ENCODE assay signal across 8 mouse cellular contexts in the genomic region with DNA sequence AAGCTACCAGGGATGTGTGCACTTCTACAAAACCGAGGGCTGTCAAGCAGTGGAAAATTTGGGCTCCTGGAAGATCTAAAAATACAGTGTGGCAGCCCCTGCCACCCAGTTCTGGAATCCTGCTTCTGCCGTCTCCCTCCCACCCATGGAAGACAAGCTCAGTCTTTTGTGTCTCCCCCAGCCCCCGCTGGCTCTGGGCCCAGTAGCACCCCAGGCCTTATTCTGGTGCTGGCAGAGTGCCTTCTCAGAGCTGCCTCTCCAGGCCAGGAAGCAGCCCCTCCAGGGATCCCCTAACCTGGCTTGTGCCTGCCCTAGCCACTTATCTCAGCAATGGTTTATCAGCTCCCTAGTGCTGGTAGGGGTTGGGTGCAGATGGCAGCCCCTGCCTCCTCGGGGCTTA. TPM values are rescaled to one million over a fixed set of nuclear protein-coding genes. Genes with fewer than 3 reads are reported as not detected.
A peak's percentile ranks its signal among the peaks of the same experiment; 100 is the strongest.
DNase-seq lines count a peak whose midpoint lies in the region; ATAC-seq and TF ChIP-seq lines count a peak whose summit lies in the region.

No protein-coding gene starts in this region.

- H3K27ac ChIP-seq in heart, embryonic 11.5 days (ENCODE audit: low read depth, low read length) = peak overlapping the region; percentile 62
- H3K27ac ChIP-seq in CH12.LX (ENCODE audit: insufficient read depth, low read depth) = peak overlapping the region; percentile 80
- peak overlapping the region; percentile 88 for H3K27ac ChIP-seq in embryonic fibroblast, embryonic 13.5 days (ENCODE audit: insufficient read depth, low read length)
- 0 out of 2 replicates have a peak overlapping the region, but pooled peaks have one; percentile 38 for H3K27ac ChIP-seq in limb, embryonic 14.5 days (replicated peaks; ENCODE audit: low read depth, low read length)
- H3K27ac ChIP-seq in cerebellum, adult 2 months (ENCODE audit: insufficient read depth, low read length) = no peak overlapping the region

- no peak overlapping the region for H3K4me3 ChIP-seq in heart, embryonic 11.5 days (ENCODE audit: low read depth, low read length)
- H3K4me3 ChIP-seq in CH12.LX (replicated peaks in 1 of 3; ENCODE audit: low read depth in 2 of 3, low read length in 2 of 3, poor library complexity in 1 of 3) = peak overlapping the region in 1 of 3 experiments; percentile 27
- H3K4me3 ChIP-seq in embryonic fibroblast, embryonic 13.5 days (ENCODE audit: insufficient read depth, low read length) = no peak overlapping the region
- no peak overlapping the region for H3K4me3 ChIP-seq in limb, embryonic 14.5 days (replicated peaks; ENCODE audit: low read length)
- no peak overlapping the region for H3K4me3 ChIP-seq in cerebellum, adult 2 months (replicated peaks; ENCODE audit: insufficient read depth, low read depth, low read length)

- no peak for ATAC-seq in heart, embryonic 11.5 days (replicated peaks; ENCODE audit: insufficient number of reproducible peaks, low FRiP score, low TSS enrichment)
- no peak for ATAC-seq in limb, embryonic 14.5 days (ENCODE audit: low FRiP score, low read depth)
- no peak for ATAC-seq in monocyte, adult 5-6 weeks (replicated peaks; ENCODE audit: insufficient number of reproducible peaks, low FRiP score, low TSS enrichment, poor library complexity, severe bottlenecking)

- no peak for TF ChIP-seq EP300 in CH12.LX (IDR thresholded peaks at IDR 0.05; ENCODE audit: low read length)

- H3K27me3 ChIP-seq in heart, embryonic 11.5 days (ENCODE audit: control insufficient read depth, insufficient read depth, low read length) = 0 out of 2 replicates have a peak, but pooled peaks cover 3% of the 10 kb centered on the region
- no peaks in the 10 kb centered on the region for H3K27me3 ChIP-seq in CH12.LX (replicated peaks)
- no peaks in the 10 kb centered on the region for H3K27me3 ChIP-seq in limb, embryonic 14.5 days (ENCODE audit: control insufficient read depth, insufficient read depth, low read length)
- no peaks in the 10 kb centered on the region for H3K27me3 ChIP-seq in cerebellum, adult 2 months (ENCODE audit: control insufficient read depth, insufficient read depth, low read length)

- H3K9ac ChIP-seq in heart, embryonic 11.5 days (ENCODE audit: low read depth, low read length) = no peak overlapping the region
- H3K9ac ChIP-seq in CH12.LX (ENCODE audit: insufficient read depth, low read depth) = peak overlapping the region; percentile 18
- 0 out of 2 replicates have a peak overlapping the region, but pooled peaks have one; percentile 6 for H3K9ac ChIP-seq in limb, embryonic 14.5 days (ENCODE audit: low read depth, low read length, severe bottlenecking)

- no peak for DNase-seq in heart, adult 8-10 months (ENCODE audit: low spot score)
- DNase-seq in CH12.LX (ENCODE audit: extremely low read depth) = no peak
- DNase-seq in limb, embryonic 14.5 days (ENCODE audit: low spot score) = no peak
- DNase-seq in layer of hippocampus, postnatal 36 days = no peak
- no peak for DNase-seq in cerebellum, adult 2 months

- no peaks in the 10 kb centered on the region for H3K36me3 ChIP-seq in heart, embryonic 11.5 days (ENCODE audit: control insufficient read depth, insufficient read depth, low read length)
- peaks cover 5 to 93% of the 10 kb centered on the region in 2 experiments for H3K36me3 ChIP-seq in CH12.LX (replicated peaks in 1 of 2; ENCODE audit: control insufficient read depth in 1 of 2, insufficient read depth in 1 of 2, low read length in 1 of 2)
- no peaks in the 10 kb centered on the region for H3K36me3 ChIP-seq in limb, embryonic 14.5 days (ENCODE audit: control insufficient read depth, insufficient read depth, low read length)

- 18% methylated on average over 4 of the region's 4 CpGs for WGBS in heart, embryonic 11.5 days (ENCODE audit: insufficient replicate concordance)
- 38% methylated on average over 4 of the region's 4 CpGs for WGBS in limb, embryonic 14.5 days
- WGBS in cerebellum, adult 2 months = 62% methylated on average over 4 of the region's 4 CpGs

- H3K9me3 ChIP-seq in heart, embryonic 11.5 days (replicated peaks; ENCODE audit: control insufficient read depth, low read length) = no peaks in the 10 kb centered on the region
- no peaks in the 10 kb centered on the region for H3K9me3 ChIP-seq in CH12.LX (replicated peaks; ENCODE audit: low read length)
- no peaks in the 10 kb centered on the region for H3K9me3 ChIP-seq in limb, embryonic 14.5 days (ENCODE audit: control insufficient read depth, low read length)

- no peak for TF ChIP-seq RAD21 in CH12.LX (IDR thresholded peaks at IDR 0.05; ENCODE audit: low read depth, low read length)

- in situ Hi-C loops in CH12.LX (cut with MboI; ENCODE audit: low pct_ligation_motif_present, low pct_unique_long_range_greater_than_20kb, low sequenced_read_pairs) = loop anchor here (5.0 kb wide), 1 partner anchor 33 kb away; no protein-coding TSS in a partner anchor

- H3K79me2 ChIP-seq in CH12.LX (replicated peaks; ENCODE audit: control insufficient read depth, extremely low read depth, insufficient read depth, poor library complexity, severe bottlenecking) = peaks cover 80% of the 10 kb centered on the region

- no peak for TF ChIP-seq POLR2A in CH12.LX (IDR thresholded peaks at IDR 0.05; ENCODE audit: low read depth, low read length)
- no peak for TF ChIP-seq POLR2A in embryonic fibroblast, embryonic 13.5 days (IDR thresholded peaks at IDR 0.05; ENCODE audit: low read depth, low read length)
- no peak for TF ChIP-seq POLR2A in limb, embryonic 14.5 days (IDR thresholded peaks at IDR 0.05; ENCODE audit: borderline replicate concordance, extremely low read depth, insufficient read depth, insufficient read length)
- no peak for TF ChIP-seq POLR2A in cerebellum, adult 2 months (IDR thresholded peaks at IDR 0.05; ENCODE audit: borderline replicate concordance, insufficient read depth, low read length)

- H3K4me1 ChIP-seq in heart, embryonic 11.5 days (ENCODE audit: control insufficient read depth, insufficient read depth, low read length) = peaks cover 55% of the 10 kb centered on the region
- peaks cover 71 to 78% of the 10 kb centered on the region in 2 experiments for H3K4me1 ChIP-seq in CH12.LX (ENCODE audit: control insufficient read depth in 1 of 2, insufficient read depth in 2 of 2)
- H3K4me1 ChIP-seq in embryonic fibroblast, embryonic 13.5 days (ENCODE audit: control insufficient read depth, insufficient read depth, low read length) = peaks cover 43% of the 10 kb centered on the region
- peaks cover 26% of the 10 kb centered on the region for H3K4me1 ChIP-seq in limb, embryonic 14.5 days (ENCODE audit: control insufficient read depth, insufficient read depth, low read length)
- H3K4me1 ChIP-seq in cerebellum, adult 2 months (ENCODE audit: control insufficient read depth, insufficient read depth, low read length) = peaks cover 57% of the 10 kb centered on the region

- 0 out of 2 replicates have a peak overlapping the region, but pooled peaks have one; percentile 23 for H3K4me2 ChIP-seq in heart, embryonic 11.5 days
- peak overlapping the region; percentile 84 for H3K4me2 ChIP-seq in CH12.LX (ENCODE audit: insufficient read depth, low read depth, poor library complexity, severe bottlenecking)
- no peak overlapping the region for H3K4me2 ChIP-seq in limb, embryonic 14.5 days (replicated peaks; ENCODE audit: low read depth, low read length, severe bottlenecking)

- no peak for TF ChIP-seq CTCF in CH12.LX (conservative IDR thresholded peaks at IDR 0.05 in 1 of 2, IDR thresholded peaks at IDR 0.05 in 1 of 2; ENCODE audit: low read depth in 2 of 2, low read length in 2 of 2)
- no peak for TF ChIP-seq CTCF in embryonic fibroblast, embryonic 13.5 days (IDR thresholded peaks at IDR 0.05; ENCODE audit: borderline replicate concordance, insufficient read depth, low read length)
- no peak for TF ChIP-seq CTCF in cerebellum, adult 2 months (IDR thresholded peaks at IDR 0.05; ENCODE audit: borderline replicate concordance, insufficient read depth, low read depth, low read length)

- dilution Hi-C loops in CH12.LX (cut with MboI; ENCODE audit: extremely low pct_ligation_motif_present, extremely low pct_unique_long_range_greater_than_20kb, low sequenced_read_pairs) = no loop called here

RNA-seq across cellular contexts. Expression of gene Inf2, which starts 6.4 kb away (rescaled TPM):
- polyA plus RNA-seq in heart, embryonic 11.5 days (2014; fragmentation: Nextera tagmentation; extraction: Ambion mirVana) = 3.2 and 3.8 TPM in 2 replicates
- total RNA-seq in heart, adult 8-10 months (2022) = 10 to 100 TPM; 14.7 to 19.5 (median 17.7) TPM
- 29.7 and 36.6 TPM in 2 replicates for total RNA-seq in CH12.LX (2012; rRNA removed)
- 13.5 and 13.9 TPM in 2 replicates for total RNA-seq in CH12.LX (2014; rRNA removed)
- polyA plus RNA-seq in CH12.LX (2012; ENCODE audit: insufficient read length, low read depth) = 129 and 131 TPM in 2 replicates
- 67.6 and 103 TPM in 2 replicates for polyA plus RNA-seq in embryonic fibroblast, embryonic 13.5 days (2011; ENCODE audit: insufficient read length, low read depth, missing spikeins)
- polyA plus RNA-seq in limb, embryonic 14.5 days (2012; rRNA removed) = 27.5 and 29.8 TPM in 2 replicates
- 6.9 and 7.0 TPM in 2 replicates for polyA plus RNA-seq in limb, embryonic 14.5 days (2014; fragmentation: Nextera tagmentation; extraction: Ambion mirVana)
- total RNA-seq in layer of hippocampus, postnatal 36 days (2021) = 100 to 1,000 TPM; 127 to 142 TPM
- 34.9 and 41.8 TPM in 2 replicates for polyA plus RNA-seq in cerebellum, adult 2 months (2012; rRNA removed)
- 2.1 to 13.1 TPM (median 5.6 TPM) in 3 replicates for total RNA-seq in monocyte, adult 5-6 weeks (2017)

RNA-seq across cellular contexts. Expression of gene Adssl1, which starts 24.9 kb away (rescaled TPM):
- polyA plus RNA-seq in heart, embryonic 11.5 days (2014; fragmentation: Nextera tagmentation; extraction: Ambion mirVana) = 73.3 and 75.2 TPM in 2 replicates
- 100 to 1,000 TPM; 184 to 207 (median 193) TPM for total RNA-seq in heart, adult 8-10 months (2022)
- total RNA-seq in CH12.LX (2012; rRNA removed) = 9.4 and 10.7 TPM in 2 replicates
- total RNA-seq in CH12.LX (2014; rRNA removed) = 10.2 and 11.8 TPM in 2 replicates
- polyA plus RNA-seq in CH12.LX (2012; ENCODE audit: insufficient read length, low read depth) = 29.4 and 37.1 TPM in 2 replicates
- 2.2 and 4.8 TPM in 2 replicates for polyA plus RNA-seq in embryonic fibroblast, embryonic 13.5 days (2011; ENCODE audit: insufficient read length, low read depth, missing spikeins)
- polyA plus RNA-seq in limb, embryonic 14.5 days (2012; rRNA removed) = 11.8 and 18.9 TPM in 2 replicates
- 13.3 and 15.0 TPM in 2 replicates for polyA plus RNA-seq in limb, embryonic 14.5 days (2014; fragmentation: Nextera tagmentation; extraction: Ambion mirVana)
- 10 to 100 TPM; 11.9 to 12.6 TPM for total RNA-seq in layer of hippocampus, postnatal 36 days (2021)
- polyA plus RNA-seq in cerebellum, adult 2 months (2012; rRNA removed) = 69.3 and 72.0 TPM in 2 replicates
- 81.5 to 125 TPM (median 102 TPM) in 3 replicates for total RNA-seq in monocyte, adult 5-6 weeks (2017)

RNA-seq across cellular contexts. Expression of gene Siva1, which starts 49.5 kb away (rescaled TPM):
- polyA plus RNA-seq in heart, embryonic 11.5 days (2014; fragmentation: Nextera tagmentation; extraction: Ambion mirVana) = 141 and 156 TPM in 2 replicates
- total RNA-seq in heart, adult 8-10 months (2022) = 10 to 100 TPM; 28.3 to 35.2 (median 30.0) TPM
- total RNA-seq in CH12.LX (2012; rRNA removed) = 137 and 149 TPM in 2 replicates
- total RNA-seq in CH12.LX (2014; rRNA removed) = 78.1 and 81.9 TPM in 2 replicates
- 135 and 158 TPM in 2 replicates for polyA plus RNA-seq in CH12.LX (2012; ENCODE audit: insufficient read length, low read depth)
- polyA plus RNA-seq in embryonic fibroblast, embryonic 13.5 days (2011; ENCODE audit: insufficient read length, low read depth, missing spikeins) = 89.1 and 93.5 TPM in 2 replicates
- 179 and 184 TPM in 2 replicates for polyA plus RNA-seq in limb, embryonic 14.5 days (2012; rRNA removed)
- polyA plus RNA-seq in limb, embryonic 14.5 days (2014; fragmentation: Nextera tagmentation; extraction: Ambion mirVana) = 282 and 284 TPM in 2 replicates
- 10 to 100 TPM; 20.2 to 24.0 TPM for total RNA-seq in layer of hippocampus, postnatal 36 days (2021)
- 33.6 and 34.6 TPM in 2 replicates for polyA plus RNA-seq in cerebellum, adult 2 months (2012; rRNA removed)
- 73.4 to 154 TPM (median 84.8 TPM) in 3 replicates for total RNA-seq in monocyte, adult 5-6 weeks (2017)
